Mouse (Mus musculus) cortical plate, adult 2 months (tissue): ENCODE measurements around the gene Tubd1.

Experiments
- CTCF ChIP-seq: fragments of 200-500 bp; IDR thresholded peaks from 2 replicates; pipeline ENCODE4 v1.5.1; 2011; ENCODE audit warnings: mild to moderate bottlenecking, control low read depth, low read length; ENCODE audit not compliant: insufficient read depth; ENCODE audit errors: extremely low read depth
- POLR2A ChIP-seq: fragments of 200-500 bp; IDR thresholded peaks from 2 replicates; pipeline ENCODE4 v1.6.1; 2011; ENCODE audit warnings: mild to moderate bottlenecking, low read length, control low read depth; ENCODE audit not compliant: insufficient read depth; ENCODE audit errors: extremely low read depth

DNA sequence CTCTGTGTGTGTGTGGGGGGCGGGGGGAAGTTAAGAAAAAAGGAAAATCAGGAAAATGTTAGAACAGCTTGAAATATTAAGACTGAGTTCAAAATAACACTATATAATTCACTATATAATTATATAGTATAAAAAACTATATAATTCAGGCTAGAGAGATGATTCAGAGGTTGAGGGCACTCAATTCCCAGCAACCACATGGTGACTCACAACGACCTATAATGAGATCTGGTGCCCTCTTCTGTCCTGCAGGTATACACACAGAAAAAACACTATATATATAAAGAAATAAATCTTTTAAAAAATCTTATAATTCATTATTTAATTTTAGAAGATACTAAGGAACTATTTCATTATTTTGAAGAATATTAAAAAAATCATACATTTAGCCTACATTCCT, 36.8 kb upstream of the Tubd1 start:
- TF ChIP-seq POLR2A (no peak), CTCF (no peak)
